Mouse (Mus musculus): Measurements from ENCODE around the gene Ptpn1. TPM values are rescaled to one million over a fixed set of nuclear protein-coding genes. Genes with fewer than 3 reads are reported as not detected.

The Ptpn1 gene
- total and polyA plus RNA-seq, 2 experiments, result 6.5 to 20.2 TPM

- H3K27me3 ChIP-seq (ENCODE audit: control insufficient read depth, insufficient read depth, low read length), result no peaks in the 10 kb centered on the region
- no peak for DNase-seq (ENCODE audit: extremely low read depth, low read depth, low spot score)
- no peaks in the 10 kb centered on the region for H3K36me3 ChIP-seq (ENCODE audit: control insufficient read depth, insufficient read depth, low read length)
- H3K27ac ChIP-seq (replicated peaks; ENCODE audit: insufficient read depth, low read depth, low read length), result no peak overlapping the region; the same call in 1 of the 2 replicates
- WGBS, result 3% methylated on average over 18 of the region's 18 CpGs
- peaks cover 5% of the 10 kb centered on the region for H3K4me1 ChIP-seq (ENCODE audit: control insufficient read depth, insufficient read depth, low read length)
- TF ChIP-seq CTCF (IDR thresholded peaks at IDR 0.05; ENCODE audit: low read depth, low read length), result no peak
- TF ChIP-seq POLR2A (IDR thresholded peaks at IDR 0.05; ENCODE audit: extremely low read depth, insufficient read depth, low read length), result no peak
- H3K79me2 ChIP-seq (ENCODE audit: control insufficient read depth, insufficient read depth, low read length), result peaks cover 30% of the 10 kb centered on the region
- H3K4me3 ChIP-seq (ENCODE audit: insufficient read depth, low read depth, low read length), result peak overlapping the region; percentile 97
- H3K9ac ChIP-seq (ENCODE audit: low read depth, low read length), result peak overlapping the region; percentile 95
Observed at GRCm38 (mm10) chr2:167932727-167933231, 922 bp downstream of the Ptpn1 start.

- Histone ChIP-seq H3K27ac (replicated peaks; ENCODE audit: insufficient read depth, low read depth, low read length) (no peak overlapping the region), H3K36me3 (ENCODE audit: control insufficient read depth, insufficient read depth, low read length) (no peaks in the 10 kb centered on the region), H3K79me2 (ENCODE audit: control insufficient read depth, insufficient read depth, low read length) (peaks cover 31% of the 10 kb centered on the region), H3K4me1 (ENCODE audit: control insufficient read depth, insufficient read depth, low read length) (peaks cover 5% of the 10 kb centered on the region), H3K27me3 (ENCODE audit: control insufficient read depth, insufficient read depth, low read length) (no peaks in the 10 kb centered on the region), H3K4me3 (ENCODE audit: insufficient read depth, low read depth, low read length) (no peak overlapping the region), H3K9ac (ENCODE audit: low read depth, low read length) (no peak overlapping the region; the same call in 1 of the 2 replicates)
- no peak for DNase-seq (ENCODE audit: extremely low read depth, low read depth, low spot score)
- TF ChIP-seq CTCF (IDR thresholded peaks at IDR 0.05; ENCODE audit: low read depth, low read length), result no peak
- no peak for TF ChIP-seq POLR2A (IDR thresholded peaks at IDR 0.05; ENCODE audit: extremely low read depth, insufficient read depth, low read length)
- WGBS, result 60% methylated on average over 7 of the region's 7 CpGs
Observed at GRCm38 (mm10) chr2:167933397-167933796, 1.5 kb downstream of the Ptpn1 start.

GRCm38 (mm10) chr2:167935956-167936355, 4.1 kb downstream of the Ptpn1 start:
- DNase-seq (ENCODE audit: extremely low read depth, low read depth, low spot score), result no peak
- Histone ChIP-seq H3K79me2 (ENCODE audit: control insufficient read depth, insufficient read depth, low read length) (peaks cover 48% of the 10 kb centered on the region), H3K4me1 (ENCODE audit: control insufficient read depth, insufficient read depth, low read length) (peaks cover 7% of the 10 kb centered on the region), H3K9ac (ENCODE audit: low read depth, low read length) (no peak overlapping the region), H3K27ac (replicated peaks; ENCODE audit: insufficient read depth, low read depth, low read length) (no peak overlapping the region), H3K36me3 (ENCODE audit: control insufficient read depth, insufficient read depth, low read length) (no peaks in the 10 kb centered on the region), H3K27me3 (ENCODE audit: control insufficient read depth, insufficient read depth, low read length) (no peaks in the 10 kb centered on the region), H3K4me3 (ENCODE audit: insufficient read depth, low read depth, low read length) (no peak overlapping the region)
- 94% methylated on average over 3 of the region's 3 CpGs for WGBS
- no peak for TF ChIP-seq POLR2A (IDR thresholded peaks at IDR 0.05; ENCODE audit: extremely low read depth, insufficient read depth, low read length)
- no peak for TF ChIP-seq CTCF (IDR thresholded peaks at IDR 0.05; ENCODE audit: low read depth, low read length)

GRCm38 (mm10) chr2:167938786-167939185, 6.9 kb downstream of the Ptpn1 start:
- Histone ChIP-seq H3K27me3 (ENCODE audit: control insufficient read depth, insufficient read depth, low read length) (no peaks in the 10 kb centered on the region), H3K4me1 (ENCODE audit: control insufficient read depth, insufficient read depth, low read length) (peaks cover 18% of the 10 kb centered on the region), H3K4me3 (ENCODE audit: insufficient read depth, low read depth, low read length) (no peak overlapping the region), H3K79me2 (ENCODE audit: control insufficient read depth, insufficient read depth, low read length) (peaks cover 48% of the 10 kb centered on the region), H3K27ac (replicated peaks; ENCODE audit: insufficient read depth, low read depth, low read length) (no peak overlapping the region), H3K9ac (ENCODE audit: low read depth, low read length) (no peak overlapping the region), H3K36me3 (ENCODE audit: control insufficient read depth, insufficient read depth, low read length) (no peaks in the 10 kb centered on the region)
- DNase-seq (ENCODE audit: extremely low read depth, low read depth, low spot score), result no peak
- 90% methylated on average over 3 of the region's 3 CpGs for WGBS
- TF ChIP-seq CTCF (IDR thresholded peaks at IDR 0.05; ENCODE audit: low read depth, low read length) (no peak), POLR2A (IDR thresholded peaks at IDR 0.05; ENCODE audit: extremely low read depth, insufficient read depth, low read length) (no peak)

GRCm38 (mm10) chr2:167939204-167939603, 7.3 kb downstream of the Ptpn1 start:
- WGBS, result 84% methylated on average over 4 of the region's 4 CpGs
- no peak for DNase-seq (ENCODE audit: extremely low read depth, low read depth, low spot score)
- Histone ChIP-seq H3K4me1 (ENCODE audit: control insufficient read depth, insufficient read depth, low read length) (peaks cover 21% of the 10 kb centered on the region), H3K9ac (ENCODE audit: low read depth, low read length) (no peak overlapping the region), H3K79me2 (ENCODE audit: control insufficient read depth, insufficient read depth, low read length) (peaks cover 45% of the 10 kb centered on the region), H3K4me3 (ENCODE audit: insufficient read depth, low read depth, low read length) (no peak overlapping the region), H3K27ac (replicated peaks; ENCODE audit: insufficient read depth, low read depth, low read length) (no peak overlapping the region), H3K36me3 (ENCODE audit: control insufficient read depth, insufficient read depth, low read length) (no peaks in the 10 kb centered on the region), H3K27me3 (ENCODE audit: control insufficient read depth, insufficient read depth, low read length) (no peaks in the 10 kb centered on the region)
- TF ChIP-seq POLR2A (IDR thresholded peaks at IDR 0.05; ENCODE audit: extremely low read depth, insufficient read depth, low read length), result no peak
- TF ChIP-seq CTCF (IDR thresholded peaks at IDR 0.05; ENCODE audit: low read depth, low read length), result no peak

- no peak overlapping the region for H3K27ac ChIP-seq (replicated peaks; ENCODE audit: insufficient read depth, low read depth, low read length)
- WGBS, result 47% methylated on average over 11 of the region's 11 CpGs
- no peaks in the 10 kb centered on the region for H3K27me3 ChIP-seq (ENCODE audit: control insufficient read depth, insufficient read depth, low read length)
- no peak for DNase-seq (ENCODE audit: extremely low read depth, low read depth, low spot score)
- H3K4me3 ChIP-seq (ENCODE audit: insufficient read depth, low read depth, low read length), result no peak overlapping the region
- H3K4me1 ChIP-seq (ENCODE audit: control insufficient read depth, insufficient read depth, low read length), result peaks cover 28% of the 10 kb centered on the region
- H3K36me3 ChIP-seq (ENCODE audit: control insufficient read depth, insufficient read depth, low read length), result no peaks in the 10 kb centered on the region
- H3K9ac ChIP-seq (ENCODE audit: low read depth, low read length), result no peak overlapping the region
- peaks cover 49% of the 10 kb centered on the region for H3K79me2 ChIP-seq (ENCODE audit: control insufficient read depth, insufficient read depth, low read length)
- TF ChIP-seq CTCF (IDR thresholded peaks at IDR 0.05; ENCODE audit: low read depth, low read length) (no peak), POLR2A (IDR thresholded peaks at IDR 0.05; ENCODE audit: extremely low read depth, insufficient read depth, low read length) (no peak)
Observed at GRCm38 (mm10) chr2:167939632-167940399, 8.0 kb downstream of the Ptpn1 start.

All from liver, adult 2 months (tissue).